Mouse (Mus musculus) cerebellum, adult 9-11 months (tissue): Measurements from ENCODE around the gene Eml3.
A peak's percentile ranks its signal among the peaks of the same experiment; 100 is the strongest.
"Not testable (repeated sequence)": the region's sequence is repeated elsewhere in the genome, so short reads cannot be mapped to it uniquely, and the experiment has no call there.

ENCODE experiments used
- DNase-seq: peaks from one replicate; pipeline ENCODE4 v3.0.0; 2022

Gene Eml3

GRCm38 (mm10) chr19:8929224-8930088 lies at the start of gene Eml3, which contains the start of gene Rom1:
TSS of gene Eml3 (plus strand) at chr19:8929552.
TSS of gene Rom1 (minus strand) at chr19:8929356.
- DNase-seq = peak; percentile 89

- peak; percentile 90 for DNase-seq
Observed at GRCm38 (mm10) chr19:8880311-8881033, 48.9 kb upstream of the Eml3 start, which contains the start of gene Uqcc3. TSS of gene Uqcc3 (minus strand) at chr19:8880923.

- DNase-seq = no peak
Observed at GRCm38 (mm10) chr19:8881034-8881392, 48.3 kb upstream of the Eml3 start.

- DNase-seq = no peak
Observed at GRCm38 (mm10) chr19:8883616-8884015, 45.7 kb upstream of the Eml3 start, which contains the start of the genes Lbhd1 and Gm49403. TSS of gene Lbhd1 (plus strand) at chr19:8883732. TSS of gene Gm49403 (plus strand) at chr19:8883930.

GRCm38 (mm10) chr19:8886916-8887584 lies 42.3 kb upstream of the Eml3 start:
- DNase-seq = no peak

GRCm38 (mm10) chr19:8887585-8888463 lies 41.5 kb upstream of the Eml3 start:
- DNase-seq = no peak

GRCm38 (mm10) chr19:8888511-8889385 lies 40.6 kb upstream of the Eml3 start, which contains the start of the genes 1810009A15Rik and Gm49416:
TSS of gene 1810009A15Rik (plus strand) at chr19:8888853.
TSS of gene Gm49416 (plus strand) at chr19:8888926.
- peak; percentile 94 for DNase-seq

GRCm38 (mm10) chr19:8892829-8893766 lies 36.3 kb upstream of the Eml3 start, which contains the start of gene Ints5:
TSS of gene Ints5 (plus strand) at chr19:8893005.
- peak; percentile 85 for DNase-seq

GRCm38 (mm10) chr19:8895397-8895960 lies 33.9 kb upstream of the Eml3 start:
- peak; percentile 61 for DNase-seq

GRCm38 (mm10) chr19:8896231-8896630 lies 33.1 kb upstream of the Eml3 start:
- not testable (repeated sequence) for DNase-seq

GRCm38 (mm10) chr19:8897211-8897864 lies 32.0 kb upstream of the Eml3 start:
- peak; percentile 71 for DNase-seq

- DNase-seq = peak; percentile 96
Observed at GRCm38 (mm10) chr19:8897865-8898495, 31.4 kb upstream of the Eml3 start, which contains the start of gene Ganab. TSS of gene Ganab (plus strand) at chr19:8898071.

- DNase-seq = no peak
Observed at GRCm38 (mm10) chr19:8898576-8898975, 30.8 kb upstream of the Eml3 start.

GRCm38 (mm10) chr19:8899079-8899478 lies 30.3 kb upstream of the Eml3 start:
- DNase-seq = no peak

- no peak for DNase-seq
Observed at GRCm38 (mm10) chr19:8903412-8903811, 25.9 kb upstream of the Eml3 start.

GRCm38 (mm10) chr19:8908531-8908930 lies 20.8 kb upstream of the Eml3 start:
- no peak for DNase-seq

- no peak for DNase-seq
Observed at GRCm38 (mm10) chr19:8911810-8912209, 17.5 kb upstream of the Eml3 start.

- DNase-seq = no peak
Observed at GRCm38 (mm10) chr19:8914212-8914611, 15.1 kb upstream of the Eml3 start.
